Mouse (Mus musculus) hindbrain, embryonic 14.5 days (tissue): ENCODE measurements around the gene Sh3gl2. TPM values are rescaled to one million over a fixed set of nuclear protein-coding genes. Genes with fewer than 3 reads are reported as not detected.

Source experiments
- ATAC-seq: fragments of 200-750 bp; cut with Nextera tagmentation; 2 replicates; pipeline ENCODE4 v1.8.0; 2017; ENCODE audit warnings: moderate number of reproducible peaks, mild to moderate bottlenecking, moderate TSS enrichment, moderate library complexity; ENCODE audit not compliant: low FRiP score
- DNase-seq: peaks from one replicate; pipeline ENCODE4 v3.0.0-alpha.2; 2015; ENCODE audit warnings: low spot score
- H3K27ac ChIP-seq: fragments of 300-500 bp; sonication (generic); 2 replicates; pipeline ENCODE4 v1.5.1; 2014; ENCODE audit warnings: mild to moderate bottlenecking, moderate library complexity
- H3K27me3 ChIP-seq: fragments of 300-500 bp; sonication (generic); 2 replicates; pipeline ENCODE4 v1.6.1; 2014; ENCODE audit warnings: mild to moderate bottlenecking, low read length, mixed read lengths; ENCODE audit not compliant: control insufficient read depth, insufficient read depth
- H3K36me3 ChIP-seq: fragments of 300-500 bp; sonication (generic); replicated peaks from 2 replicates; pipeline ENCODE4 v1.6.1; 2014; ENCODE audit not compliant: control insufficient read depth, insufficient read depth
- H3K4me1 ChIP-seq: fragments of 300-500 bp; sonication (generic); replicated peaks from 2 replicates; pipeline ENCODE4 v1.6.1; 2014; ENCODE audit warnings: antibody characterized with exemption, low read length, mixed read lengths; ENCODE audit not compliant: control insufficient read depth, insufficient read depth
- H3K4me2 ChIP-seq: fragments of 300-500 bp; sonication (generic); replicated peaks from 2 replicates; pipeline ENCODE4 v1.6.1; 2014; ENCODE audit warnings: mild to moderate bottlenecking, moderate library complexity
- H3K4me3 ChIP-seq: fragments of 300-500 bp; sonication (generic); replicated peaks from 2 replicates; pipeline ENCODE4 v1.5.1; 2014; ENCODE audit warnings: mild to moderate bottlenecking, low read length
- H3K9ac ChIP-seq: fragments of 300-500 bp; sonication (generic); 2 replicates; pipeline ENCODE4 v1.6.1; 2014
- H3K9me3 ChIP-seq: fragments of 300-500 bp; sonication (generic); 2 replicates; pipeline ENCODE4 v1.6.1; 2016; ENCODE audit warnings: low read length; ENCODE audit not compliant: control insufficient read depth
- WGBS: fragments of 180-500 bp; shearing (Covaris S2); extraction: QIAGEN DNeasy Blood & Tissue Kit; methylation state at CpG from one replicate; pipeline ENCODE4 v1.1.7; 2014; 5-methylcytosine and 5-hydroxymethylcytosine counted together
- polyA plus RNA-seq: library from polyadenylated mRNA; unstranded; fragments of >200 nt; fragmentation: Nextera tagmentation; extraction: Ambion mirVana; gene quantifications from 2 replicates; pipeline ENCODE4 v1.2.1, GENCODE M21; 2014

The Sh3gl2 gene
- polyA plus RNA-seq, 1 experiment from 2014 or later = 97.4 TPM

GRCm38 (mm10) chr4:85326052-85326451, 121.1 kb downstream of the Sh3gl2 start:
- no peaks in the 10 kb centered on the region for H3K36me3 ChIP-seq
- WGBS = 81% methylated on average over 1 of the region's 1 CpGs
- ATAC-seq = no peak
- no peak overlapping the region for H3K4me3 ChIP-seq
- no peak overlapping the region for H3K4me2 ChIP-seq
- H3K9ac ChIP-seq = no peak overlapping the region
- no peak overlapping the region for H3K27ac ChIP-seq
- no peaks in the 10 kb centered on the region for H3K27me3 ChIP-seq
- H3K4me1 ChIP-seq = 0 out of 2 replicates have a peak, but pooled peaks cover 6% of the 10 kb centered on the region
- H3K9me3 ChIP-seq = no peaks in the 10 kb centered on the region
- DNase-seq = no peak

GRCm38 (mm10) chr4:85334688-85335200, 129.8 kb downstream of the Sh3gl2 start:
- ATAC-seq = no peak

DNA sequence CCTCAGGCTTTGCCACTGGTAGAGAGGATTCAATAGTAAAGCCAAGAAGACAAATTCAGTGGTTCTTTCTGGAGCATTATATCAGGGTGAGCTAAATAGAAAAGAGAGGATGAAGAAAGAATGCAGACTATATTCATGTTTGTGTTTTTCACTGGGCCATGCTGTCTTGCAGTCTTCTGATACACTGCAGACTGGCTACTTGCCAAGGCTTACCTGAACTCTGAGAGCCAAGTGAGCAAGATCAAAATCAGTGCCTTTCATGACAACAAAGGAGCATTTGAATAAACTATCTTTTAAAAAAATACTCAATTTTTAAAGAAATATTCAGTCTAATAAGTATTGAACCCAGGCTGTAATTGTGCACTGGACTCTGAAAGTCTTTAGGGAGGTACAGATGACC, 131.4 kb downstream of the Sh3gl2 start:
- Histone ChIP-seq H3K4me3 (no peak overlapping the region), H3K36me3 (no peaks in the 10 kb centered on the region), H3K4me1 (no peaks in the 10 kb centered on the region), H3K9me3 (no peaks in the 10 kb centered on the region), H3K9ac (no peak overlapping the region), H3K27me3 (no peaks in the 10 kb centered on the region), H3K4me2 (no peak overlapping the region), H3K27ac (no peak overlapping the region)
- no peak for ATAC-seq
- no peak for DNase-seq

More at GRCm38 (mm10) chr4:85334688-85335200, 129.8 kb downstream of the Sh3gl2 start:
- Histone ChIP-seq H3K9ac (no peak overlapping the region), H3K4me3 (no peak overlapping the region), H3K9me3 (no peaks in the 10 kb centered on the region), H3K27me3 (no peaks in the 10 kb centered on the region), H3K27ac (no peak overlapping the region), H3K36me3 (no peaks in the 10 kb centered on the region), H3K4me1 (no peaks in the 10 kb centered on the region), H3K4me2 (no peak overlapping the region)
- DNase-seq = no peak
- 81% methylated on average over 4 of the region's 4 CpGs for WGBS

- Histone ChIP-seq H3K4me3 (no peak overlapping the region), H3K27ac (no peak overlapping the region), H3K4me2 (no peak overlapping the region), H3K27me3 (no peaks in the 10 kb centered on the region), H3K4me1 (no peaks in the 10 kb centered on the region), H3K9me3 (no peaks in the 10 kb centered on the region), H3K9ac (no peak overlapping the region), H3K36me3 (no peaks in the 10 kb centered on the region)
- no peak for ATAC-seq
- no peak for DNase-seq
- WGBS = 91% methylated on average over 5 of the region's 5 CpGs
Observed at GRCm38 (mm10) chr4:85339126-85339525, 134.2 kb downstream of the Sh3gl2 start.

GRCm38 (mm10) chr4:85340686-85341085, 135.8 kb downstream of the Sh3gl2 start:
- Histone ChIP-seq H3K4me1 (no peaks in the 10 kb centered on the region), H3K27me3 (no peaks in the 10 kb centered on the region), H3K27ac (no peak overlapping the region), H3K4me3 (no peak overlapping the region), H3K9me3 (no peaks in the 10 kb centered on the region), H3K36me3 (no peaks in the 10 kb centered on the region), H3K4me2 (no peak overlapping the region), H3K9ac (no peak overlapping the region)
- ATAC-seq = no peak
- WGBS = 79% methylated on average over 6 of the region's 6 CpGs
- no peak for DNase-seq

- no peaks in the 10 kb centered on the region for H3K27me3 ChIP-seq
- no peaks in the 10 kb centered on the region for H3K9me3 ChIP-seq
- no peak overlapping the region for H3K4me2 ChIP-seq
- no peaks in the 10 kb centered on the region for H3K36me3 ChIP-seq
- 84% methylated on average over 6 of the region's 6 CpGs for WGBS
- no peak for DNase-seq
- no peaks in the 10 kb centered on the region for H3K4me1 ChIP-seq
- H3K4me3 ChIP-seq = no peak overlapping the region
- H3K9ac ChIP-seq = no peak overlapping the region
- ATAC-seq = no peak
- H3K27ac ChIP-seq = no peak overlapping the region
Observed at GRCm38 (mm10) chr4:85345911-85346310, 141.0 kb downstream of the Sh3gl2 start.

DNA sequence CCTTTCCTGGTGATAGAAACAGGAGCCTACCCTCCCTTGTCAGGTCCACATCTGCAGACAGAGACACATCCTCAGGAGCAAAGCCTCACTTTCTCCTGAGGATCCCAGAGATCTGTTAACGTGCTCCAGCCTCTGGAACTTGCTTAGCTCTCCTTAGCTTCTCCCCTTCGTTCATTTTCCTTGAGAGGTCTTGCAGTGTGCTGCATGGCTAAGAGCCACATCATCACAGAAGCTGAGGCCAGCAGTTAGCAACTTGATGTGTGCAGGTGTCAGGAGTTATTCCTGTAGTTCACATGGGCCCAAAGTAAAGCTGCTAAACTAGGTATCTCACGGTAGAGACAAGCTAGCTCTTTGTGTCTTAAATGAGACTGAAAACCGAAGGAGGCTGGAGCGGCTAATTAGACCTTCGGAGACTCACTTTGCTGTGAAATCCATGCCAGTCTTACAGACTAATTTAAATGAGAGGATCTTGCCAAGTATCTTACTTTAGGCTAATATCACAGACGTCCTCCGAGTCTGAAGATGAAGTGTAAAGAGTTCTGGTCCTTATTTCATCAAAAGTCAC, 143.2 kb downstream of the Sh3gl2 start:
- Histone ChIP-seq H3K27me3 (no peaks in the 10 kb centered on the region), H3K4me1 (no peaks in the 10 kb centered on the region), H3K9me3 (no peaks in the 10 kb centered on the region), H3K4me2 (no peak overlapping the region), H3K9ac (no peak overlapping the region), H3K27ac (no peak overlapping the region), H3K4me3 (no peak overlapping the region), H3K36me3 (no peaks in the 10 kb centered on the region)
- ATAC-seq = no peak
- no peak for DNase-seq
- WGBS = 78% methylated on average over 8 of the region's 8 CpGs

DNA sequence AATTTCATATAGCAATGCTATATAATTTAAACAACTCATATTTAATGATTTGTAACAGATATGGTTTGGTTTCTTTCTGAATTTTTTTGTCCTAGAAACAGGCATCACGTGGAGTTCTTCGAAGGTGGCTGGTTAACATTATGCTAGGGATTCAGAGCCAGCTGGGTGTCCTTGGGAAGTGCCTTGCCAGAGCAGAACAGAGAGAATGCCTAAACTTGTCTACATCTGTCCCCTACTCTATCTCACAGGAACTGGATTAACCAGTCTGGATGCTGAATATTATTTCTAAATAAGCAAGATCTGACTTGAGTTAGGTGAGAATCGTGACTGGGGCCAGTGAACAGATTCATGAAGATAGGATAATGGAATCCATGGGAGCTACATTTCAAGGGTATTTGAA, 157.7 kb downstream of the Sh3gl2 start:
- Histone ChIP-seq H3K9me3 (peaks cover 6% of the 10 kb centered on the region; the same call in 1 of the 2 replicates), H3K4me2 (no peak overlapping the region), H3K27ac (no peak overlapping the region), H3K4me1 (no peaks in the 10 kb centered on the region), H3K4me3 (no peak overlapping the region), H3K9ac (no peak overlapping the region), H3K36me3 (no peaks in the 10 kb centered on the region), H3K27me3 (no peaks in the 10 kb centered on the region)
- 89% methylated on average over 3 of the region's 3 CpGs for WGBS
- ATAC-seq (no peak), DNase-seq (no peak)

GRCm38 (mm10) chr4:85363205-85363604, 158.3 kb downstream of the Sh3gl2 start:
- Histone ChIP-seq H3K36me3 (no peaks in the 10 kb centered on the region), H3K4me3 (no peak overlapping the region), H3K27me3 (no peaks in the 10 kb centered on the region), H3K9me3 (peaks cover 6% of the 10 kb centered on the region; the same call in 1 of the 2 replicates), H3K4me2 (no peak overlapping the region), H3K9ac (no peak overlapping the region), H3K4me1 (no peaks in the 10 kb centered on the region), H3K27ac (no peak overlapping the region)
- WGBS = 69% methylated on average over 4 of the region's 4 CpGs
- no peak; the same call in 1 of the 2 replicates for ATAC-seq
- no peak for DNase-seq

GRCm38 (mm10) chr4:85371036-85371435, 166.1 kb downstream of the Sh3gl2 start:
- WGBS = 48% methylated on average over 6 of the region's 6 CpGs
- DNase-seq = no peak

More at GRCm38 (mm10) chr4:85371036-85371435, 166.1 kb downstream of the Sh3gl2 start:
- Histone ChIP-seq H3K27ac (peak overlapping the region; percentile 26; the same call in 1 of the 2 replicates), H3K4me2 (no peak overlapping the region), H3K4me3 (no peak overlapping the region), H3K4me1 (no peaks in the 10 kb centered on the region), H3K9ac (no peak overlapping the region), H3K36me3 (no peaks in the 10 kb centered on the region), H3K27me3 (no peaks in the 10 kb centered on the region), H3K9me3 (no peaks in the 10 kb centered on the region)
- ATAC-seq = no peak; the same call in 1 of the 2 replicates
